Mouse (Mus musculus): ENCODE results near the gene Exosc2. TPM values are rescaled to one million over a fixed set of nuclear protein-coding genes. Genes with fewer than 3 reads are reported as not detected.

Exosc2 gene
- polyA plus RNA-seq, 1 experiment from 2014 or later: 59.9 TPM

Other genes with a start within 250 kb of the Exosc2 start
- 153 and 178 TPM in 2 replicates for gene Ass1, start 200.5 kb upstream of the Exosc2 start, polyA plus RNA-seq (2015; fragmentation: Nextera tagmentation; extraction: Ambion mirVana)
- 79.3 and 82.7 TPM in 2 replicates for gene Fubp3, start 98.1 kb upstream of the Exosc2 start, polyA plus RNA-seq (2015; fragmentation: Nextera tagmentation; extraction: Ambion mirVana)
- not detected in 2 replicates for gene Prdm12, start 30.7 kb upstream of the Exosc2 start, polyA plus RNA-seq (2015; fragmentation: Nextera tagmentation; extraction: Ambion mirVana)
- 30.2 and 34.5 TPM in 2 replicates for gene Abl1, start 17.7 kb downstream of the Exosc2 start, polyA plus RNA-seq (2015; fragmentation: Nextera tagmentation; extraction: Ambion mirVana)
- gene Qrfp, start 139.9 kb downstream of the Exosc2 start, polyA plus RNA-seq (2015; fragmentation: Nextera tagmentation; extraction: Ambion mirVana): 0.05 and 0.09 TPM in 2 replicates
- gene Fibcd1, start 175.3 kb downstream of the Exosc2 start, polyA plus RNA-seq (2015; fragmentation: Nextera tagmentation; extraction: Ambion mirVana): 0.19 and 0.22 TPM in 2 replicates
- 0.64 and 0.76 TPM in 2 replicates for gene Lamc3, start 216.6 kb downstream of the Exosc2 start, polyA plus RNA-seq (2015; fragmentation: Nextera tagmentation; extraction: Ambion mirVana)